Mouse (Mus musculus) testis, adult 2 months (tissue): ENCODE measurements around the gene Ugt1a9.

Experiments
- CTCF ChIP-seq: fragments of 200-500 bp; IDR thresholded peaks from 2 replicates; pipeline ENCODE4 v1.5.1; 2012; ENCODE audit warnings: low read depth, mild to moderate bottlenecking, inconsistent platforms, low read length, moderate library complexity; ENCODE audit not compliant: control insufficient read depth, insufficient read depth, insufficient replicate concordance
- POLR2A ChIP-seq: fragments of 200-500 bp; IDR thresholded peaks from 2 replicates; pipeline ENCODE4 v1.6.1; 2012; ENCODE audit warnings: low read depth, mild to moderate bottlenecking, inconsistent platforms, low read length, moderate library complexity; ENCODE audit not compliant: control insufficient read depth

- no peak for TF ChIP-seq POLR2A
- TF ChIP-seq CTCF, result no peak
Observed at GRCm38 (mm10) chr1:88055088-88055487, 15.5 kb upstream of the Ugt1a9 start, which contains the start of gene Ugt1a10.
